Mouse (Mus musculus) stomach, embryonic 16.5 days (tissue): ENCODE data around the gene Syt12. TPM values are rescaled to one million over a fixed set of nuclear protein-coding genes. Genes with fewer than 3 reads are reported as not detected.

Experiments
- ATAC-seq: fragments of 200-750 bp; cut with Nextera tagmentation; 2 replicates; pipeline ENCODE4 v1.8.0; 2017; ENCODE audit warnings: moderate number of reproducible peaks, moderate TSS enrichment; ENCODE audit not compliant: insufficient read depth, low FRiP score
- H3K27ac ChIP-seq: fragments of 300-500 bp; sonication (generic); 2 replicates; pipeline ENCODE4 v1.5.1; 2014; ENCODE audit warnings: low read length
- H3K27me3 ChIP-seq: fragments of 300-500 bp; sonication (generic); 2 replicates; pipeline ENCODE4 v1.6.1; 2014; ENCODE audit warnings: low read length, control low read depth, mixed read lengths; ENCODE audit not compliant: control insufficient read depth, insufficient read depth
- H3K36me3 ChIP-seq: fragments of 300-500 bp; sonication (generic); 2 replicates; pipeline ENCODE4 v1.6.1; 2014; ENCODE audit warnings: low read length; ENCODE audit not compliant: control insufficient read depth, insufficient read depth
- H3K4me1 ChIP-seq: fragments of 300-500 bp; sonication (generic); 2 replicates; pipeline ENCODE4 v1.6.1; 2014; ENCODE audit warnings: low read length, control low read depth, mixed read lengths; ENCODE audit not compliant: control insufficient read depth, insufficient read depth
- H3K4me2 ChIP-seq: fragments of 300-500 bp; sonication (generic); 2 replicates; pipeline ENCODE4 v1.6.1; 2014; ENCODE audit warnings: low read depth, low read length, mixed read lengths
- H3K4me3 ChIP-seq: fragments of 300-500 bp; sonication (generic); replicated peaks from 2 replicates; pipeline ENCODE4 v1.5.1; 2014; ENCODE audit warnings: mild to moderate bottlenecking, low read length
- H3K9ac ChIP-seq: fragments of 300-500 bp; sonication (generic); 2 replicates; pipeline ENCODE4 v1.6.1; 2014; ENCODE audit warnings: low read length
- H3K9me3 ChIP-seq: fragments of 300-500 bp; sonication (generic); replicated peaks from 2 replicates; pipeline ENCODE4 v1.6.1; 2016; ENCODE audit warnings: low read length, control low read depth; ENCODE audit not compliant: control insufficient read depth
- WGBS: fragments of 180-500 bp; shearing (Covaris S2); extraction: QIAGEN DNeasy Blood & Tissue Kit; methylation state at CpG from one replicate; pipeline ENCODE4 v1.1.7; 2014; 5-methylcytosine and 5-hydroxymethylcytosine counted together
- polyA plus RNA-seq: library from polyadenylated mRNA; unstranded; fragments of >200 nt; fragmentation: Nextera tagmentation; extraction: Ambion mirVana; gene quantifications from 2 replicates; pipeline ENCODE4 v1.2.1, GENCODE M21; 2015

Gene Syt12
- polyA plus RNA-seq, 1 experiment from 2014 or later, result 0.75 TPM

DNA sequence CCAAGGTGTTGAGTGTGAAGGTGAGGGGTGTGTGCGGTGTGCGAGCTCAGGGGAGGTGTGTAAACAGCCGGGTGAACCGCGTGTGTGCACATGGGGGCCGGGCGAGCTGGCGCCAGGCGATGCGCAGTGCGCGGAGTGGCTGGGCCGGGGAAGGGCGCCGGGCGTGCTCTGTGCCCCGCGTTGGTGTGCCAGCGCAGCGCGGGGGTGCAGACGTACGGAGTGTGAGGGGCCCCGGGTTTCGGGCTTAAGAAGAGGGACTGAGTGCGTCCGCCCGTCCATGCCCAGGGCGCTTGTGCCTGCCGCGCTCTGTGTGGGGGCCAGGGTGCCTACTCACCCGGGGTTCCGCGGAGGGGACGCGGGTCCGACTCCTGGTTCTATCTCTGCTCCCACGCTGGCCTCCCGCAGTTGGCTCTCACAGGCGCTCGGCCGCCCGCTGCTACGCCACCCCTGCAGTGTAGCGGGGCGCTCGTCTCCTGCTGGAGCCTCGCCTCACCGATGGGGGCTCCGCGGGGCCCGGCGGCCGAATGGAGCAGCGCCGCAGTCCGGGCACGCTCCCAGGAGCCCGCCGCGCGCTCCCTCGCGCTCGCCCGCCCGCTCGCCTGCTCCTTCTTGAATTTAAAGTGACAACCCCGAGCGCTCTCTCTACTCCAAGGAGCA, 518 bp downstream of the Syt12 start:
- H3K4me3 ChIP-seq, result peak overlapping the region; percentile 57
- H3K9ac ChIP-seq, result peak overlapping the region; percentile 73
- ATAC-seq, result peak; percentile 65; the same call in 1 of the 2 replicates
- no peaks in the 10 kb centered on the region for H3K9me3 ChIP-seq
- peaks cover 10% of the 10 kb centered on the region for H3K4me1 ChIP-seq
- peaks cover 18% of the 10 kb centered on the region for H3K27me3 ChIP-seq
- no peaks in the 10 kb centered on the region for H3K36me3 ChIP-seq
- H3K4me2 ChIP-seq, result peak overlapping the region; percentile 98
- WGBS, result under 1% methylated on average over 70 of the region's 70 CpGs
- no peak overlapping the region for H3K27ac ChIP-seq

GRCm38 (mm10) chr19:4475224-4475925, 1.9 kb downstream of the Syt12 start:
- Histone ChIP-seq H3K4me3 (no peak overlapping the region), H3K27me3 (peaks cover 18% of the 10 kb centered on the region), H3K9me3 (no peaks in the 10 kb centered on the region), H3K4me1 (peaks cover 10% of the 10 kb centered on the region), H3K36me3 (no peaks in the 10 kb centered on the region), H3K4me2 (no peak overlapping the region), H3K27ac (no peak overlapping the region), H3K9ac (no peak overlapping the region)
- 81% methylated on average over 11 of the region's 11 CpGs for WGBS
- ATAC-seq, result no peak

DNA sequence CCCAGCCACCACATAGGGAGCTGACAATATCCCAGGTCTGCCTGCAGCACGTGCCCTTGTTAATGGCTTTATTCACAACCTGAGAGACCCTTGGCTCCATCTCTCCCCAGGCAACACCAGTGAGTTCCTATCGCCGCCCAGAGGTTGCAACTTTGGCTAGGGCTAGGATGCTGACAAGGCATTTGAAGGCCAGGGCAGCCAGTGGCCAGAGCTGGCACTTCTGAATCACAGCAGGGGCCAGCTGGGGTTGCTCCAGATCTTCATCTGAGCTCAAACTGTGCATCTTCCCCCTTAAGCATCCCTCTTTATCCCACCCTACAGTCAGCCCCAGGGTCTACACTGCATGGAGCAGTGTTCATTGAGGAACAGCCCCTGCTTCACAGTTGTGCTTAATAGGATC, 2.5 kb downstream of the Syt12 start:
- Histone ChIP-seq H3K4me2 (no peak overlapping the region), H3K4me1 (peaks cover 10% of the 10 kb centered on the region), H3K9ac (no peak overlapping the region), H3K36me3 (no peaks in the 10 kb centered on the region), H3K4me3 (no peak overlapping the region), H3K27ac (no peak overlapping the region), H3K9me3 (no peaks in the 10 kb centered on the region), H3K27me3 (peaks cover 18% of the 10 kb centered on the region)
- WGBS, result 50% methylated on average over 3 of the region's 3 CpGs
- no peak for ATAC-seq

DNA sequence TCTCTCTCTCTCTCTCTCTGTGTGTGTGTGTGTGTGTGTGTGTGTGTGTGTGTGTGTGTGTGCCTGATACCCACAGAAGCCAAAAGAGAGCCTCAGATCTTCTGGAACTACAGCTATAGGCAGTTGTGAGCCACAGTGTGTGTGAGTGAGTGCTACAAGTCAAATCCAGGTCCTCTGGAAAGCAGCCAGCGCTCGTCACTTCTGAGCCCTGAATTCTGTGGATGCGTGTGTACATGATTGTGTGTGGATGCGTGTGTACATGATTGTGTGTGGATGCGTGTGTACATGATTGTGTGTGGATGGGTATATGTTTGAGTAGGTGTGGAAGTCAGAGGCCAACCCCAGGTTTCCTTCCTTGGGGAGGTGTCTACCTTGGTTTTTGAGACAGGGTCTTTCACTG, 3.7 kb downstream of the Syt12 start:
- H3K4me2 ChIP-seq, result no peak overlapping the region
- no peaks in the 10 kb centered on the region for H3K9me3 ChIP-seq
- no peak overlapping the region for H3K27ac ChIP-seq
- H3K27me3 ChIP-seq, result peaks cover 18% of the 10 kb centered on the region
- H3K4me3 ChIP-seq, result no peak overlapping the region
- 84% methylated on average over 5 of the region's 5 CpGs for WGBS
- H3K36me3 ChIP-seq, result no peaks in the 10 kb centered on the region
- H3K9ac ChIP-seq, result no peak overlapping the region
- no peak for ATAC-seq
- peaks cover 10% of the 10 kb centered on the region for H3K4me1 ChIP-seq

DNA sequence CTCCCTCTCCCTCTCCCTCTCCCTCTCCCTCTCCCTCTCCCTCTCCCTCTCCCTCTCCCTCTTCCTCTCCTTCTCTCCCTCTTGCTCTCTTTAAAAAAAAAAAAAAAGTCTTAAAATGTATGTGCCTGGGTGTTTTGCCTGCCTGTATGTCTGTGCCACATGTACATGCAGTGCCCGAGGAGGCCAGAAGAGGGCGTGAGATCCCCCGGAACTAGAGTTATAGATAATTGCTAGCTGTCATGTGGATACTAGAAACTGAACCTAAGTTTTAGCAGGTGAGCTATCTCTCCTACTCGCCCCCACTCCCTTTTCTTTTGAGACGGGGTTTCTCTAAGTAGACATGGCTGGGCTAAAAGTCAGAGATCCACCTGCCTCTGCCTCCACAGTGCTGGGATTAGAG, 8.9 kb downstream of the Syt12 start:
- Histone ChIP-seq H3K4me1 (no peaks in the 10 kb centered on the region), H3K9ac (no peak overlapping the region), H3K4me3 (no peak overlapping the region), H3K4me2 (no peak overlapping the region), H3K27me3 (no peaks in the 10 kb centered on the region), H3K9me3 (no peaks in the 10 kb centered on the region), H3K27ac (no peak overlapping the region), H3K36me3 (no peaks in the 10 kb centered on the region)
- no peak for ATAC-seq
- 34% methylated on average over 5 of the region's 5 CpGs for WGBS

GRCm38 (mm10) chr19:4464666-4465065, 12.6 kb downstream of the Syt12 start:
- 84% methylated on average over 4 of the region's 4 CpGs for WGBS
- ATAC-seq, result no peak

GRCm38 (mm10) chr19:4461981-4462380, 15.3 kb downstream of the Syt12 start:
- Histone ChIP-seq H3K9me3 (no peaks in the 10 kb centered on the region), H3K9ac (no peak overlapping the region), H3K4me1 (no peaks in the 10 kb centered on the region), H3K4me3 (no peak overlapping the region), H3K27ac (no peak overlapping the region), H3K27me3 (no peaks in the 10 kb centered on the region), H3K36me3 (no peaks in the 10 kb centered on the region), H3K4me2 (no peak overlapping the region)
- 75% methylated on average over 8 of the region's 8 CpGs for WGBS
- ATAC-seq, result no peak

More at GRCm38 (mm10) chr19:4464666-4465065, 12.6 kb downstream of the Syt12 start:
- Histone ChIP-seq H3K4me2 (no peak overlapping the region), H3K9ac (no peak overlapping the region), H3K27me3 (no peaks in the 10 kb centered on the region), H3K4me3 (no peak overlapping the region), H3K9me3 (no peaks in the 10 kb centered on the region), H3K27ac (no peak overlapping the region), H3K4me1 (no peaks in the 10 kb centered on the region), H3K36me3 (no peaks in the 10 kb centered on the region)

DNA sequence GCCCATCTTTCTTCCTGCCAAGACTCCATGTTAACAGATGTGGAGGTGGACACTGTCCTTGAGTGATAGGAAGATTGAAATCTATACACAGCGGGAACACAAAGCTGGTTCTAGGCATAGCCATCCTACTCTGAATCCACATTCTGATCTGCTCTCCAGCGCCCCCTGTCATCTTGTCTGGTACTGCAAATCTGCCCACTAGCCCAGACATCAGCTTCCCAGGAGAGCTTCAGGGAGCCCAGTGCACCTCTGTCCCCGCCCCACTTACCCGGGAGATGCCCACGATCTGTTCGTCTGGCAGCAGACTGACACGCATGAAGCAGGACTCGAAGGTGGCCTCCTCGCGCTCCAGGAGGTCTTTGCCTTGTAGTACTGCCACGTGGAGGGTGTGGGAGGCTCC, 21.0 kb downstream of the Syt12 start:
- H3K4me1 ChIP-seq, result no peaks in the 10 kb centered on the region
- H3K27me3 ChIP-seq, result no peaks in the 10 kb centered on the region
- WGBS, result 12% methylated on average over 11 of the region's 11 CpGs
- no peaks in the 10 kb centered on the region for H3K36me3 ChIP-seq
- no peak overlapping the region for H3K9ac ChIP-seq
- H3K4me3 ChIP-seq, result no peak overlapping the region
- no peak overlapping the region for H3K4me2 ChIP-seq
- H3K9me3 ChIP-seq, result no peaks in the 10 kb centered on the region
- no peak for ATAC-seq
- H3K27ac ChIP-seq, result no peak overlapping the region

GRCm38 (mm10) chr19:4455071-4455800, 22.0 kb downstream of the Syt12 start:
- Histone ChIP-seq H3K36me3 (no peaks in the 10 kb centered on the region), H3K4me2 (no peak overlapping the region), H3K27me3 (no peaks in the 10 kb centered on the region), H3K9ac (no peak overlapping the region), H3K4me1 (no peaks in the 10 kb centered on the region), H3K4me3 (no peak overlapping the region), H3K27ac (no peak overlapping the region), H3K9me3 (no peaks in the 10 kb centered on the region)
- ATAC-seq, result no peak
- 74% methylated on average over 15 of the region's 15 CpGs for WGBS
